Mouse (Mus musculus) myocyte (in vitro differentiated cells): Measurements from ENCODE around the gene Itgb5.

Experiments used
- MAX ChIP-seq: IDR thresholded peaks from one replicate; pipeline ENCODE4 v1.6.1; 2011; ENCODE audit warnings: low read depth, mild to moderate bottlenecking, control low read depth
- POLR2A ChIP-seq: IDR thresholded peaks from one replicate; pipeline ENCODE4 v1.6.1; 2011; ENCODE audit warnings: low read depth, mild to moderate bottlenecking, control low read depth, moderate library complexity; ENCODE audit not compliant: insufficient read length
- POLR2AphosphoS2 ChIP-seq: IDR thresholded peaks from one replicate; pipeline ENCODE4 v1.6.1; 2011; ENCODE audit warnings: low read depth, control low read depth; ENCODE audit not compliant: insufficient read length
- TCF3 ChIP-seq: IDR thresholded peaks from one replicate; pipeline ENCODE4 v1.6.1; 2011; ENCODE audit warnings: low read depth, control low read depth; ENCODE audit not compliant: insufficient read length

- TF ChIP-seq POLR2AphosphoS2 (no peak), MAX (no peak), POLR2A (no peak), TCF3 (no peak)
These were observed 92.9 kb downstream of the Itgb5 start for GRCm38 (mm10) chr16:33922111-33923000.
